Mouse (Mus musculus): ENCODE data around the gene Cnot10. TPM values are rescaled to one million over a fixed set of nuclear protein-coding genes. Genes with fewer than 3 reads are reported as not detected.
A peak's percentile ranks its signal among the peaks of the same experiment; 100 is the strongest.

Cnot10 gene
- polyA plus RNA-seq, 1 experiment from 2014 or later, result 54.7 TPM

- Histone ChIP-seq H3K4me1 (replicated peaks) (no peaks in the 10 kb centered on the region), H3K9ac (no peak overlapping the region), H3K36me3 (no peaks in the 10 kb centered on the region), H3K4me2 (no peak overlapping the region), H3K27me3 (peaks cover 32% of the 10 kb centered on the region), H3K9me3 (no peaks in the 10 kb centered on the region), H3K4me3 (no peak overlapping the region), H3K27ac (no peak overlapping the region)
- 80% methylated on average over 28 of the region's 28 CpGs for WGBS
- no peak for ATAC-seq (ENCODE audit: low FRiP score)
Observed at GRCm38 (mm10) chr9:114647506-114648432, 7.8 kb upstream of the Cnot10 start.

DNA sequence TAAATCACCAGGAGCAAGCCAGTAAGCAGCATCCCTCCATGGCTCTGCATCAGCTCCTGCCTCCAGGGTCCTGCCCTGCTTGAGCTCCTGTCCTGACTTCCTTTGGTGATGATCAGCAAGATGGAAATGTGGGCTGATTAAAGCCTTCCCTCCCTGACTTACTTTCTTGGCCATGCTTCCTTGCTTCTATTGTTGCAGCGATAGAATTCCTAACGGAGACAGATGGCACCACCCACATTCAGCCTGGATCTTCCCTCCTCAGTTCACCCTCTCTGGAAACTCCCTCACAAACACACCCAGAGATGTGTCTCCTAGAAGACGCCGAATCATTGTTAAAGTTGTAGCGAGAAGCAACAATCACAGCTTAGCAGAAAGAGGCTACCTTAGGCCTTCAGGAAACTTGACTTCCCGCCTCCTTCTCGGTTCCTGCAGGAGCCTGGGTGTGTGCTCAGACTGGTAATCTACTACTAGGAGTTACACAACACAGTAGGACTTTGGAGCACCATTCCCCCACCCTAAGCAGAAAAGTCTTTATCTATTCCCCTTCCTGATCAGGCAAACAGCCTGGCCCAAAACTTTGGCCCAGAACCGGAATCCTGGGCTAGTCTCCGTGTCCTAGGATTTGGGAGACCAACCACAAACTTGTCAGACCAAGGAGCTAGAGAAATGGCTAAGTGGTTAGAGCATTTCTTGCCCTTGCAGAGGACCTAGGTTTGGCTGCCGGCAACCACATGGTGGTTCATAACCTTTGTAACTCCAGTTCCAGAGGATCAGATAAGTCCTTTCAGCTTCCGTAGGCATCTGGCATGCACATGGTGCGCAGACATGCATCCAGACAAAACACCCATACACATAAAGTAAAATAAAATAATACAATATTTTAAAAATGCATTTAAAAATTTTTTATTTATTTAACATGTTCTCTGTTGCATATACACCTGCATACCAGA, 6.8 kb upstream of the Cnot10 start:
- WGBS, result 89% methylated on average over 12 of the region's 12 CpGs
- ATAC-seq (ENCODE audit: low FRiP score), result no peak
- H3K9me3 ChIP-seq, result no peaks in the 10 kb centered on the region

GRCm38 (mm10) chr9:114639186-114639748, 717 bp downstream of the Cnot10 start:
- Histone ChIP-seq H3K27ac (peak overlapping the region; percentile 92), H3K27me3 (peaks cover 21% of the 10 kb centered on the region), H3K4me3 (peak overlapping the region; percentile 91), H3K9ac (peak overlapping the region; percentile 84), H3K9me3 (no peaks in the 10 kb centered on the region), H3K36me3 (peaks cover 8% of the 10 kb centered on the region), H3K4me1 (replicated peaks) (peaks cover 33% of the 10 kb centered on the region), H3K4me2 (peak overlapping the region; percentile 84)
- no peak for ATAC-seq (ENCODE audit: low FRiP score)
- WGBS, result 14% methylated on average over 18 of the region's 18 CpGs

More for the DNA sequence above, 6.8 kb upstream of the Cnot10 start:
- H3K4me2 ChIP-seq, result no peak overlapping the region
- H3K4me1 ChIP-seq (replicated peaks), result no peaks in the 10 kb centered on the region
- no peak overlapping the region for H3K4me3 ChIP-seq
- H3K9ac ChIP-seq, result no peak overlapping the region
- no peaks in the 10 kb centered on the region for H3K36me3 ChIP-seq
- H3K27ac ChIP-seq, result no peak overlapping the region
- H3K27me3 ChIP-seq, result peaks cover 38% of the 10 kb centered on the region

DNA sequence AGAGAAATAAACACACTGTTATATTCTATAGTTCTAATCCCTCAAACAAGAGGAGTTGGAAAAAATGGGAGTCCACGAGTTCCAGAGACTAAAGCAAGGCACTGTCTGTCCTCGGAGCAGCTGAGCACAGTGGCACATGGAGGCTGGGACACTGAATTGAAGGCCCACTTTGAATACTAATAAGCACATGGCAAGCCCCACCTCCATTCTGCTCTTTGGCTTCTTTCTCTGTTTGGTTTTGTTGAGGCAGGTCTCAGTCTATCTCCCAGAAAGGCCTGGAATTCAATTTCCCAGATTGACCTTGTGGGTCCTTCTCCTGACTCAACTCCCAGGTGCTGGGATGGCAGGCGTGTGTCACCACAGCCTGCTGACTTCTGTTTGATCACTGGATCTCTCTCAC, 3.2 kb downstream of the Cnot10 start:
- Histone ChIP-seq H3K9me3 (no peaks in the 10 kb centered on the region), H3K36me3 (peaks cover 12% of the 10 kb centered on the region), H3K4me3 (no peak overlapping the region), H3K27ac (no peak overlapping the region), H3K4me1 (replicated peaks) (peaks cover 33% of the 10 kb centered on the region), H3K4me2 (no peak overlapping the region), H3K9ac (no peak overlapping the region), H3K27me3 (no peaks in the 10 kb centered on the region; the same call in 1 of the 2 replicates)
- ATAC-seq (ENCODE audit: low FRiP score), result no peak
- WGBS, result 75% methylated on average over 3 of the region's 3 CpGs

GRCm38 (mm10) chr9:114636150-114636549, 3.8 kb downstream of the Cnot10 start:
- Histone ChIP-seq H3K27me3 (no peaks in the 10 kb centered on the region; the same call in 1 of the 2 replicates), H3K27ac (no peak overlapping the region), H3K9ac (no peak overlapping the region), H3K4me1 (replicated peaks) (peaks cover 33% of the 10 kb centered on the region), H3K9me3 (no peaks in the 10 kb centered on the region), H3K36me3 (peaks cover 15% of the 10 kb centered on the region), H3K4me2 (no peak overlapping the region), H3K4me3 (no peak overlapping the region)
- ATAC-seq (ENCODE audit: low FRiP score), result no peak
- WGBS, result 99% methylated on average over 4 of the region's 4 CpGs

DNA sequence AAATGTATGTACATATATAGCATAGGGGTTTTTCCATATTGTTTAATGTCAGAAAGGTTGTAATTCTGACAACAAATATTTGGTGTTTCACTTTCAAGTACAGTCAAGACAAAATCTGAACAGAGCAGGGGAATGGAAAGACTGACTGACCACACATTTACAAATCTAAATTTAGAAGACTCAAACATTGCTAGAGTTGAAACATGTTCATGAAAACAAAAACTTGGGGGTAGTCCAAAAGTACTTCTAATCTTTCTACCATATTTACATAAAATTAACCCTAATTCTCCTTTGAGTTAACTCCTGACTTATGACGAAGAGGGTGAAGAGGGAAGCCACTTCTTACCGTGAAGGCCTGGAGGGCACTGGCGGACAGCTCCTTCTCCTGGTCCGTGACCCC, 7.7 kb downstream of the Cnot10 start:
- 83% methylated on average over 4 of the region's 4 CpGs for WGBS
- Histone ChIP-seq H3K4me1 (replicated peaks) (peaks cover 12% of the 10 kb centered on the region), H3K9me3 (no peaks in the 10 kb centered on the region), H3K27me3 (no peaks in the 10 kb centered on the region), H3K4me2 (no peak overlapping the region), H3K9ac (no peak overlapping the region), H3K36me3 (peaks cover 43% of the 10 kb centered on the region), H3K27ac (no peak overlapping the region), H3K4me3 (no peak overlapping the region)
- ATAC-seq (ENCODE audit: low FRiP score), result no peak

- Histone ChIP-seq H3K36me3 (peaks cover 88% of the 10 kb centered on the region), H3K4me1 (replicated peaks) (no peaks in the 10 kb centered on the region), H3K4me2 (no peak overlapping the region), H3K27me3 (no peaks in the 10 kb centered on the region), H3K4me3 (no peak overlapping the region), H3K9ac (no peak overlapping the region), H3K27ac (no peak overlapping the region), H3K9me3 (no peaks in the 10 kb centered on the region)
- ATAC-seq (ENCODE audit: low FRiP score), result no peak
- WGBS, result 75% methylated on average over 4 of the region's 4 CpGs
Observed at GRCm38 (mm10) chr9:114626726-114627125, 13.3 kb downstream of the Cnot10 start.

- ATAC-seq (ENCODE audit: low FRiP score), result no peak
- H3K4me3 ChIP-seq, result no peak overlapping the region
- no peak overlapping the region for H3K4me2 ChIP-seq
- H3K27me3 ChIP-seq, result no peaks in the 10 kb centered on the region
- no peaks in the 10 kb centered on the region for H3K4me1 ChIP-seq (replicated peaks)
- 96% methylated on average over 6 of the region's 6 CpGs for WGBS
- H3K36me3 ChIP-seq, result peaks cover 94% of the 10 kb centered on the region
- H3K9me3 ChIP-seq, result no peaks in the 10 kb centered on the region
- H3K9ac ChIP-seq, result no peak overlapping the region
- H3K27ac ChIP-seq, result no peak overlapping the region
Observed at GRCm38 (mm10) chr9:114624178-114624577, 15.8 kb downstream of the Cnot10 start.

GRCm38 (mm10) chr9:114621149-114621548, 18.8 kb downstream of the Cnot10 start:
- no peak overlapping the region for H3K4me3 ChIP-seq
- H3K4me1 ChIP-seq (replicated peaks), result no peaks in the 10 kb centered on the region
- 93% methylated on average over 5 of the region's 5 CpGs for WGBS
- ATAC-seq (ENCODE audit: low FRiP score), result no peak
- H3K27me3 ChIP-seq, result no peaks in the 10 kb centered on the region
- no peak overlapping the region for H3K4me2 ChIP-seq
- no peak overlapping the region for H3K27ac ChIP-seq
- H3K9me3 ChIP-seq, result no peaks in the 10 kb centered on the region
- peaks cover 89% of the 10 kb centered on the region for H3K36me3 ChIP-seq
- H3K9ac ChIP-seq, result no peak overlapping the region

GRCm38 (mm10) chr9:114614176-114614953, 25.6 kb downstream of the Cnot10 start:
- H3K27ac ChIP-seq, result no peak overlapping the region
- H3K9me3 ChIP-seq, result no peaks in the 10 kb centered on the region
- H3K4me3 ChIP-seq, result no peak overlapping the region
- no peak overlapping the region for H3K9ac ChIP-seq
- no peak for ATAC-seq (ENCODE audit: low FRiP score)
- WGBS, result 88% methylated on average over 9 of the region's 9 CpGs
- H3K4me2 ChIP-seq, result no peak overlapping the region
- H3K4me1 ChIP-seq (replicated peaks), result no peaks in the 10 kb centered on the region
- H3K27me3 ChIP-seq, result no peaks in the 10 kb centered on the region
- peaks cover 81% of the 10 kb centered on the region for H3K36me3 ChIP-seq

DNA sequence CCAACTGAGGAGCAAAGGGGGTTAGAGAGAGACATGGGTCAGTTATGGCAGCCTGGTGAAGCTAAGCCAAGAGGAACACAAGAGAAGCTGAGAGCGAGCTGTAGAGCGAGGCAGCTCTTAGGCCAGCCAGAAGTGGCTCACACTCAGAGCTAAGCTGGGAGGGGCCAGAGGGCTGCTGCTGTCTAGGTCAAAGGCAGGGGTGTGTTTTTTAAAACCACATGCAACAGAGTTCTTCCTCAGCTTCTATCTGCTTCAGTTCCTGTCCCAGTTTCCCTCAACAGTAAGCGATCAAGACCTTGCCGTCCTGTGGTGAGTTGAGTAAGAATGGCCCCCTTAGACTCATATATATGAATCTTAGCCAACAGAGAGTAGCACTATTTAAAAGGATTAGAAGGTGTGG, 27.0 kb downstream of the Cnot10 start:
- H3K27ac ChIP-seq, result no peak overlapping the region
- no peak overlapping the region for H3K4me2 ChIP-seq
- H3K9me3 ChIP-seq, result no peaks in the 10 kb centered on the region
- H3K4me3 ChIP-seq, result no peak overlapping the region
- WGBS, result 93% methylated on average over 4 of the region's 4 CpGs
- H3K36me3 ChIP-seq, result peaks cover 83% of the 10 kb centered on the region
- H3K27me3 ChIP-seq, result no peaks in the 10 kb centered on the region
- no peaks in the 10 kb centered on the region for H3K4me1 ChIP-seq (replicated peaks)
- ATAC-seq (ENCODE audit: low FRiP score), result no peak
- H3K9ac ChIP-seq, result no peak overlapping the region
